14 mouse cellular contexts compared by ENCODE assay signal in genomic region chr2:112982908-112983510, GRCm38 (mm10).
DNase-seq lines count a peak whose midpoint lies in the region; ATAC-seq and TF ChIP-seq lines count a peak whose summit lies in the region.
"Had no signal": no experiment of that assay in that cellular context is flagged by ENCODE, and none has a peak within 500 bp of the region (broad histone marks: within the 10 kb centered on the region; RNA-seq: fewer than 3 reads in every experiment).

No protein-coding gene starts in this region.

- H3K4me3 ChIP-seq in lung, embryonic 14.5 days (ENCODE audit: low read depth, low read length): no peak overlapping the region
- H3K4me3 ChIP-seq: erythroblast, embryonic 14.5 days; heart, adult 2 months had no signal

- ATAC-seq in cerebellum, adult (ENCODE audit: insufficient number of reproducible peaks, low FRiP score, low TSS enrichment): peak; percentile 43; the same call in 1 of the 2 replicates
- no peak; the same call in 1 of the 2 replicates for ATAC-seq in lung, embryonic 14.5 days (ENCODE audit: insufficient read depth)

- no peak overlapping the region for H3K9ac ChIP-seq in lung, embryonic 14.5 days

- H3K4me2 ChIP-seq in lung, embryonic 14.5 days: no peak overlapping the region

- WGBS in lung, embryonic 14.5 days: 31% methylated on average over 1 of the region's 1 CpGs

- no peak overlapping the region for H3K27ac ChIP-seq in lung, embryonic 14.5 days (ENCODE audit: low read depth)
- H3K27ac ChIP-seq: heart, adult 2 months had no signal

- no peak for DNase-seq in cerebellum, adult 11 months
- peak; percentile 9 for DNase-seq in lung, embryonic 14.5 days
- no peak for DNase-seq in lung, postnatal 25 days (ENCODE audit: low spot score)
- DNase-seq in embryo, embryonic 11.5 days (ENCODE audit: low read depth, low spot score): peak; percentile 13
- peak; percentile 31 for DNase-seq in mesoderm, embryonic 11.5 days (ENCODE audit: low read depth, low spot score)
- DNase-seq in frontal cortex, postnatal 10 days (ENCODE audit: low spot score in 2 of 2): no peak
- DNase-seq in adrenal gland, postnatal 4 days (ENCODE audit: low spot score in 2 of 2): no peak
- DNase-seq: heart, adult 2 months; heart, postnatal 4 days; kidney, adult 18-20 months; lung, adult 18-20 months; right cerebral cortex, postnatal 14 days had no signal

- no peaks in the 10 kb centered on the region for H3K27me3 ChIP-seq in lung, embryonic 14.5 days (ENCODE audit: insufficient read depth, low read length)

- no peak for TF ChIP-seq CTCF in lung, embryonic 14.5 days (IDR thresholded peaks at IDR 0.05; ENCODE audit: low read depth)

- H3K36me3 ChIP-seq in lung, embryonic 14.5 days (ENCODE audit: insufficient read depth): no peaks in the 10 kb centered on the region

- H3K9me3 ChIP-seq in lung, embryonic 14.5 days (ENCODE audit: low read depth, low read length): no peaks in the 10 kb centered on the region

- H3K4me1 ChIP-seq in lung, embryonic 14.5 days (ENCODE audit: insufficient read depth): no peaks in the 10 kb centered on the region

Comparison
In these comparisons a context has a peak if more than half of its experiments do, and no peak if none do; other contexts are left out.
1. DNase-seq: peak in lung, embryonic 14.5 days (single experiment), embryo, embryonic 11.5 days (single experiment) and mesoderm, embryonic 11.5 days (single experiment); none in cerebellum, adult 11 months (single experiment), lung, postnatal 25 days (single experiment), frontal cortex, postnatal 10 days (0 of 2) and adrenal gland, postnatal 4 days (0 of 2).